Mouse (Mus musculus) left cerebral cortex, adult 18-20 months (tissue): ENCODE data around the gene Ror2. TPM values are rescaled to one million over a fixed set of nuclear protein-coding genes. Genes with fewer than 3 reads are reported as not detected.
A peak's percentile ranks its signal among the peaks of the same experiment; 100 is the strongest.

ENCODE experiments used
- DNase-seq, 2 experiments: peaks; one replicate each; pipeline ENCODE4 v3.0.0; 2021 to 2022; ENCODE audit warnings: low spot score in 2 of 2, mixed read lengths in 1 of 2
- total RNA-seq, 2 experiments: library from RNA; stranded (reverse); gene quantifications; 2 replicates each; pipeline ENCODE4 v1.2.3; 2021

Ror2 gene
- total RNA-seq, 2 experiments from 2014 or later, result 1.1 to 1.8 TPM

DNA sequence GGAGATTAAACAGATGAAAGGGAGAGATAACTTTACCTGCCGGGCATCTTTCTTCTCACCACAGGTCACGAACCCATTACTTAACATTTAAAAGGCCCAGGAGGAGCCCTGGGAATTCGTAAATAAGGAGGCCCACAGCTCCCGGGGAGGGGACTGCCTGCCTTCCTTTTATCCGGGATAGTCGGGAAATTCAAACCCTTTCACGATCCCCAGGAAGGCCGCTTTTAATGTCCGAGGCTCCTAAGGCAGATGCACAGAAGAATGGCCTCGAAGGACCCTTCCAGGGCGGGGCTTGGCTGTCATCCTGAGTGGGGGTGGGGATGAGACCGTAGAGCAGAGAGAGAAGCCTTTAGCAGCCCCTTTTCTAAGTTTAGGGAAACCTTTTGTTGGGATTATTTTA is 51.1 kb downstream of the Ror2 start:
- DNase-seq, result no peak

DNA sequence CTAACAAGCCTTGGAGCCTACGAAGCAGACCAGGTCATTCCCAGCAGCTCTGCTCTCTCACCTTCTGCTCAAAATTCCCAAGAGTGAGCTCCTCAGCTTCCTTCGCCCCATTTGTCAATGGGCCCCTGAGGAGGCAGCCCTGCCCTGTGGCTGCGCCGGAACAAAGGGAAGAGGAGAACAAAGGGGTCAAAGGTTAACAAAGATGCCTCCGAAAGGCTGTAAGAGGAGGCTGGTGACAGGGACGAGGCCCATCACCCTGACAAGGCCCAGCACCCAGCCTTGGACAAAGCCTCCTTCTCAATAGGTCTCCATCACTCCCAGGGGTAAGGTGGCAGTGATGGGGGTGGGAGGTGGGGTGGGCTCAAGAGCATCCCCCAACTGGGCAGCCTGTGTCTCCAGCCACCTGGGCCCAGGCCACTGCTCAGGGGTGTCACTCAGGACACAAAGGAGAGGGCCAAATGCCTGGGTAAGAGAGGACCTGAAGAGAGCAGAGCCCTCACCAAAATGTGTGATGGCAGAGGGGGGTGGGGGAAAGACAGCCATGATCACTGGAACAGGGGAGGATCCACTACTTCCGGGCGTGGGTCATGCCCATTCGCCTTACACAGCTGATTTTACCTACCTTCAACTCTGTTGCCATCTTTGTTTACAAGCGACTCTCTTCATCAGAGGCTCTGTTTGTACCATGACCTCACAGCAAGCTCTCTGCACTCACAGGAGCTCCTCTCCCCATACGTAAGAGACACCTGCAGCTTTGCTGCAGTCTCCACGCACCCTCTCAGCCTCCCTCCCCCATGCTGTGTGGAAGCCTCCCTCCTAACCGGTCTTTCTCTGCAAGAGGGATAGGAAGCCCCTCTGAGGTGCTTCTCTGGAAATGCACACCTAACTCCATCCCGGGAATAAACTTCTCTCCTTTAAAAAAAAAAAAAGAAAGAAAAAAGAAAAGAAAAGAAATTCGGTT is 51.8 kb downstream of the Ror2 start:
- no peak for DNase-seq

- DNase-seq, result peak; percentile 11 to 29
Measured at GRCm38 (mm10) chr13:53233381-53233780, 52.5 kb downstream of the Ror2 start.

GRCm38 (mm10) chr13:53232419-53232818 is 53.5 kb downstream of the Ror2 start:
- no peak for DNase-seq

DNA sequence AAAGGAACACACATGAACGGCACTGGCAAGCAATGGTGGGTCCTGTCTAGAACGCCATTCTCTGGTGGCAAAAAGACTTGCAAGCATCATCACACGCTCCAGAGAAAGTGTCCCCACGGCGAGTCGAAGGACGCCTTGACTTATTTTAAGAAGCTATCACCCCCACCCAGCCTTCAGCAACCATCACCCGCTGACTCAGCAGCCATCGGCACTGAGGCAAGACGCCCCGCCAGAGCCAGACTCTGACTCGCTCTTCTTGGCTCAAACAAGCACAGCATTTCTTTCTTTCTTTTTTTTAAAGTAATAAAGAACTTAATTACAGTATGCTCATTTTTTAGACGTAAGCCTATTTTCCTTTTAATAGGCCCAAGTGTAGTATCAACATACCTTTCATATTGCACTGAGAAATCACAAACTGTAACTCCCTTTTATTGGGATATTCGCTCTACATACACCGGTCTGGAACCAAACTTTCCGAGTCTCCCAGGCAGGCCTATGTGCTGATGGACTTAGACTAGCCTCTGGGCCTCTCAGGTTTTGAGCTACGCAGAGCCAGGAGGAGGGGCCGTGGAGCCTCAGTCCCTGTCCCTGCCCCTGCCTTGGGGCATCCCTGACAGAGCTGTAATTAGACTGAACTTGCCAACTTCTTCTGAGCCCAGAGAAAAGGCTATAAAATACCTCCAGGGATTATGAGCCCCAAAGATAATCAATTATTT is 55.3 kb downstream of the Ror2 start:
- peak; percentile 22 to 31 for DNase-seq

DNA sequence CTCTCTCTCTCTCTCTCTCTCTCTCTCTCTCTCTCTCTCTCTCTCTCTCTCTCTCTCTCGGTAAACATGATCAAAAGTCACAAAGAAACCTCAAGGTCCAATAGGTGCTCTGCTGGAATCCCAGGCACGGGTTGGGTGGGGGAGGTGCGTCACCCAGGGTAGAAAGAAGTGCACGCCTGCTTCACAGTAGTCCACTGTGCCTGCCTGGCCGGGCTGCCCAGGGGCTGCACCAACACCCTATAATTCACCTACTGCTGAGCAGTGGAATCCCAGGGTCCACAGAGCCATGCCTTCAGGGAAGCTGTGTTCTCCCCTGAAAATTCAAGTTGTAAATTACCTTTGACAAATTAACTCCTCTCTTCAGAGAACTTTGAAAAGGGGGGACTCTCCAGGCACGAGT is 58.9 kb downstream of the Ror2 start:
- no peak for DNase-seq

DNA sequence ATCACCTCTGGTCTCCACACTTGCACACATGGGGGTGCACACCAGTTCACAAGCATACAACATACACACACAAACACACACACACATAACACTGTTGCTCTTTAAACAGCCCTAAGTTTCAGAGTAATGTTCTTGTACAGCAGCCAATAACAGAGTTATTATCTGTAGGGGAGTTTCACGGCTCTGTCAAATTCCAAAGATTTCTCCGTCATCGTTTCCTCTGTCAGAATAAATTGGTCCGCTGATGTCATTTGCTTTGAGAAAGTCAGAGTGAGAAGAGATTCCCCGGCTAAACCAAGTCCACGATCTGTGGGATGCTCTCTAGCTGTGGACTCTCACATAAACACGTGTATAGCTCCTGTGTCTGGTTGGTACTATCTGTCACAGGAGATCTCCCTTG is 59.5 kb downstream of the Ror2 start:
- no peak for DNase-seq

GRCm38 (mm10) chr13:53225925-53226324 is 60.0 kb downstream of the Ror2 start:
- DNase-seq, result no peak

GRCm38 (mm10) chr13:53221176-53221575 is 64.7 kb downstream of the Ror2 start:
- no peak for DNase-seq

GRCm38 (mm10) chr13:53219889-53220288 is 66.0 kb downstream of the Ror2 start:
- no peak for DNase-seq

DNA sequence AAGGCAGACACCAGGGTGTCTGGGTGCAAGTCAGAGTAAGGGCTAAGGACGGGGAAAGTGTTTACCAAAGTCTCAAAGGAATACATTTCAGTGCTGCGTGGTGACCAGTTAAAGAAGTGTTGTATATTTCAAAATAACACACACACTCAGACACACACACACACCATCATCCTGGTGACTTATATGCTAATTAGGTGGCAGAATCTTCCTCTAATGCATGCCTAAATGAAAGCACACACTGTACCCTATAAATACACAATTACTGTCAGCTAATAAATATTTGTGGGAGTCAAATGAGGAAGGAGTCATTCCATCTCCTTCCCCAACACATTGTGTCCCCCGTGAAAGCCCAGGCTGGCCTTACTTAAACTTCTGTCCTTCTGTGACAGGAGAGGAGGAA is 66.5 kb downstream of the Ror2 start:
- DNase-seq, result no peak

GRCm38 (mm10) chr13:53217396-53217975 is 68.4 kb downstream of the Ror2 start:
- DNase-seq, result no peak

DNA sequence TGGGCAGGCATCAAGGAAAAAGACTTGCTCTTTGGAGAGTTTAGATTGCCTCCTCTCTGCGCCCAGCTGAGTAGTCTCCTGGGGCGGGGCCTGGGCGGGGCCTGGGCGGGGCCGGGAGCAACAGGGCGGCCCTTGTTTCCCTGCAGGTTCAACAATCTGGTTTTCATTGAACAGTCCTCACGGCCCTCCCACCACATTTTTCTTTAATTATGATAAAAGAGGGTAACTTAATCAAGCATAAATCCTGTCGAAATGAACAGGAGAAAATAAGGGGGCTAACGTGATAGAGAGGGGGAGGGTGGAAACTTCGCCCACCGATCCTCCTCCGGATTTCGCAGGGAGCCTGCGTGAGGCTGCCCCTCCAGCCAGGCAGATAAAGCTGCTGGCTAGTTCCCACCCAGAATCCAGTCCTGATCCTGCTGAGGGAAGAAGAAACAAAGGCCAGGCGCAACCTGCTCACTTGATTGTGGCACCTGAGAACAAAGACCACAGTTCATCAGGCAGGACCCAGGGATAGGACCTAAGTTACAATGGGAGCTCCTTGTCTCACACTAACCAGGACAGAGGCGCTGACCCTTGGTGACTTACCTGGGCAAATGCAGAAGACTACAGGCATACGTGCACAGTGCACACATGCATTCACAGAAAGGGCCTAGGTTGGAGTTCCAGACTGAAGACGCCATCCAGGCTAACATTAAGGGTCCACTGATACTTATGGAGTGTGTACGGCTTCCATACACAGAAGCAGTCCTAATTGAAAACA is 73.8 kb downstream of the Ror2 start:
- no peak for DNase-seq

DNA sequence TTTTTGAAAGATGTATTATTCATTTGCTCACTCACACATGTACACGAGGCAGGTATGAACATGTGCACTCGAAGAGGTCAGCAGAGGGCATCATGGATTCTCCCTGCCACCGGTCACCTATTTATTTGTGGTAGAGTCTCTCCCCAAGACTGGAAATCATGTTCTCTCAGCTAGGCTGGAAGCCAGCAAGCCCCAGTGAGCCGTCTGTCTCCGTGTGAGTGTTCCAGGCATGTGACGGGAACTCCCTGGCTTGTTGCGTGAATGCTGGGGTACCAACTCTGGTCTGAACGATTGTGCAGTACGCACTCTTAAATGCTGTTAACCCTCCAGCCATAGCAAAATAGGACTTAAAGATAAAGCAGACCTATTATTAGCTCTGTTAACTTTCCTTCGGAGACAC is 77.4 kb downstream of the Ror2 start:
- no peak for DNase-seq

DNA sequence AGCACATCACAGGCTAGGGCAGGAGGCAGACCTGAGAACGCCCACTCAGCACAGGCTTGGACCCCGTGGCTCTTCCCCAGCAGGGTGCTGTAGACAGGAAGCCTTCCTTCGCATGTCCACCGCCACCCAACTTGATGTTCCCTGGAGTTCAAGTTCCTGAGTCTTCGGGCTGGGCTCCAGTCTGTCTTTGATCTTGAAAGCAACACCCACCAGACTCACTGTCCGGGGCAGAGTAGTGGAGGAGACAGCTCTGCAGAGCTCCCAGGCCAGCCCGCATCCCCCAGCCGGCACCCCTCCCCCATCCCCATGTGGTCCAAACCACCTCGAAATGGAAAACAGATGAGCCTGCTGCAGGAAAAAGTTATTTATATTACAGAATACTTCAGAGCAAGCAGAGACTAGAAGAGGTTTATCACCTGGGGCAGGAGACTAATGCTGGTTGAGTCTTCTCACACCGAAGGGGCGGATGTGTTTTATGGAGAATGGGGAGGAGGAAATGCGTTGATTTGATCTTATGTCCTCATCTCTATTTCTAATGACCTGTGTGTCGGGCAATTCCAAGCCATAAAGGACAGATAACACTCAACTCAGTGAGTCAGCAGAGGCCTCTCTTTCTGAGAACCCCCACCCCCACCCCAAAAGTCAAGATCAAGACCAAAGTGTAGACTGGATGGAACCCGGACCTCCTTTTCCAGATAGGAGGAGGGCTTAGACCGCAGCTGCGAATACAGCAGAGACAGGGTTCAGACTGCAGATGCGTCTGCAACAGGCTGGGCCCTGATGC is 80.6 kb downstream of the Ror2 start:
- DNase-seq, result no peak

DNA sequence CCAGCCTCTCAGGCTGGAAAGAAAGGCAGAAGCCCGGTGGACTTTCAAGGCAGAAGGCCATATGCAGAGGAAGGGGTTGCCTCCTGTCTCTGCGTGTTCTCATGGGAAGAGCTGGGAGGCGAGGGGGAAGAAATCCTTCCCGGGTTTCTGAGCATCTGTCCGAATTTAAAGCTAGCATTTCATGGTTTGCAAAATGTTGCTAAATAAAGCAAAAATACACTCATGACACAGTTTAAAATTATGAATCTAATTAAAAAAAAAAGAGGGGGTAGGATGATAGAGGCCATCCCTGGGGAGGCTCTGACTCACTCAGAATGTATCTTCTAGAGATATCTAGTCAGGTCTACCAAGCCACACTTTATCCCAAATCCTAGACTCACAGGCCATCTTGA is 83.5 kb downstream of the Ror2 start:
- DNase-seq, result peak in 1 of 2 experiments; percentile 40

GRCm38 (mm10) chr13:53201628-53202438 is 84.1 kb downstream of the Ror2 start:
- no peak for DNase-seq

GRCm38 (mm10) chr13:53200121-53200520 is 85.8 kb downstream of the Ror2 start:
- no peak for DNase-seq

- no peak for DNase-seq
Measured at GRCm38 (mm10) chr13:53199262-53199661, 86.7 kb downstream of the Ror2 start.

GRCm38 (mm10) chr13:53196690-53197089 is 89.2 kb downstream of the Ror2 start:
- no peak for DNase-seq
